Comparison of ENCODE assay signal across 20 mouse cellular contexts in the genomic region with DNA sequence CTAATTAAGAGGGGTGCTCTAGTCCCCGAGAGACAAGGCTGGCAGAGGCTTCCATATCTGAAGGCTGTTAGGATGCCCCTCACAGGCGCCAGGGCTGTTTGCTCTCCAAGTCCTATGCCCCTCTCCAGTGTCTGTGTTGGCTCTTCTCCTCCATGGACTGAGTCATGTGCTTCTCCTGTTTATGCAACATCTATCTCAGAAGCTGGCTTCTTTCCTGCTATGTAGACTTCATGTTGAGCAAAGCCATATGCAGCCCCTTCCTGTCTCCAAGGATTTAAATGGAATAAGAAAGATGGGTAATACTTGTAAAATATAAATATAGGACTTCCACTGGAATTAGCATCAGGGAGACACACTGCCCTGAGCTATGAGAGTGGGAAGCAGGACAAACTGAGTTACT.
DNase-seq lines count a peak whose midpoint lies in the region; ATAC-seq and TF ChIP-seq lines count a peak whose summit lies in the region.
"Had no signal": no experiment of that assay in that cellular context is flagged by ENCODE, and none has a peak within 500 bp of the region (broad histone marks: within the 10 kb centered on the region; RNA-seq: fewer than 3 reads in every experiment).

No protein-coding gene starts in this region.

- H3K9ac ChIP-seq in forebrain, postnatal 0 days: no peak overlapping the region
- no peak overlapping the region for H3K9ac ChIP-seq in forebrain, embryonic 13.5 days
- H3K9ac ChIP-seq in intestine, embryonic 15.5 days: no peak overlapping the region
- H3K9ac ChIP-seq in stomach, embryonic 14.5 days (replicated peaks; ENCODE audit: low read depth, low read length): no peak overlapping the region
- H3K9ac ChIP-seq in hindbrain, embryonic 12.5 days: no peak overlapping the region
- H3K9ac ChIP-seq: embryonic facial prominence, embryonic 12.5 days; embryonic facial prominence, embryonic 15.5 days; hindbrain, embryonic 13.5 days had no signal

- no peak for TF ChIP-seq CTCF in forebrain, postnatal 0 days (IDR thresholded peaks at IDR 0.05; ENCODE audit: low read depth)

- H3K4me3 ChIP-seq in forebrain, postnatal 0 days (ENCODE audit: low read depth, low read length): no peak overlapping the region
- no peak overlapping the region for H3K4me3 ChIP-seq in forebrain, embryonic 13.5 days
- H3K4me3 ChIP-seq in intestine, embryonic 15.5 days (replicated peaks): no peak overlapping the region
- no peak overlapping the region for H3K4me3 ChIP-seq in stomach, embryonic 14.5 days (ENCODE audit: low read depth, low read length)
- no peak overlapping the region for H3K4me3 ChIP-seq in hindbrain, embryonic 12.5 days
- H3K4me3 ChIP-seq: embryonic facial prominence, embryonic 12.5 days; embryonic facial prominence, embryonic 15.5 days; hindbrain, embryonic 13.5 days had no signal

- H3K36me3 ChIP-seq in forebrain, postnatal 0 days (ENCODE audit: insufficient read depth): no peaks in the 10 kb centered on the region
- no peaks in the 10 kb centered on the region for H3K36me3 ChIP-seq in forebrain, embryonic 13.5 days (ENCODE audit: poor library complexity, severe bottlenecking)
- H3K36me3 ChIP-seq in intestine, embryonic 15.5 days: no peaks in the 10 kb centered on the region
- no peaks in the 10 kb centered on the region for H3K36me3 ChIP-seq in stomach, embryonic 14.5 days (ENCODE audit: control insufficient read depth, insufficient read depth, low read length)
- H3K36me3 ChIP-seq in hindbrain, embryonic 12.5 days: no peaks in the 10 kb centered on the region
- H3K36me3 ChIP-seq: embryonic facial prominence, embryonic 12.5 days; embryonic facial prominence, embryonic 15.5 days; hindbrain, embryonic 13.5 days had no signal

- no peak for DNase-seq in forebrain, postnatal 0 days
- DNase-seq: adrenal gland, adult 2 months; adrenal gland, postnatal 14 days; cerebellum, adult 18-20 months; cerebellum, adult 9-10 months; cerebellum, postnatal 25 days; gastrocnemius, postnatal 14 days; heart, adult 11 months; kidney, adult 18-20 months had no signal

- H3K27me3 ChIP-seq in forebrain, postnatal 0 days (ENCODE audit: insufficient read depth, low read length): no peaks in the 10 kb centered on the region
- no peaks in the 10 kb centered on the region; the same call in 1 of the 2 replicates for H3K27me3 ChIP-seq in forebrain, embryonic 13.5 days
- H3K27me3 ChIP-seq in intestine, embryonic 15.5 days (replicated peaks): no peaks in the 10 kb centered on the region
- no peaks in the 10 kb centered on the region for H3K27me3 ChIP-seq in stomach, embryonic 14.5 days (ENCODE audit: control insufficient read depth, insufficient read depth, low read length)
- H3K27me3 ChIP-seq in hindbrain, embryonic 12.5 days: no peaks in the 10 kb centered on the region
- H3K27me3 ChIP-seq: embryonic facial prominence, embryonic 12.5 days; embryonic facial prominence, embryonic 15.5 days; hindbrain, embryonic 13.5 days had no signal

- no peaks in the 10 kb centered on the region for H3K9me3 ChIP-seq in forebrain, postnatal 0 days (ENCODE audit: low read length)
- no peaks in the 10 kb centered on the region for H3K9me3 ChIP-seq in forebrain, embryonic 13.5 days (replicated peaks)
- H3K9me3 ChIP-seq in intestine, embryonic 15.5 days: no peaks in the 10 kb centered on the region
- H3K9me3 ChIP-seq in stomach, embryonic 14.5 days (ENCODE audit: control insufficient read depth, low read depth, low read length): no peaks in the 10 kb centered on the region
- no peaks in the 10 kb centered on the region for H3K9me3 ChIP-seq in hindbrain, embryonic 12.5 days (replicated peaks)
- H3K9me3 ChIP-seq: embryonic facial prominence, embryonic 12.5 days; embryonic facial prominence, embryonic 15.5 days; hindbrain, embryonic 13.5 days had no signal

- H3K4me2 ChIP-seq in forebrain, postnatal 0 days (ENCODE audit: low read depth): no peak overlapping the region
- no peak overlapping the region for H3K4me2 ChIP-seq in forebrain, embryonic 13.5 days
- H3K4me2 ChIP-seq in intestine, embryonic 15.5 days (replicated peaks): no peak overlapping the region
- H3K4me2 ChIP-seq in stomach, embryonic 14.5 days (replicated peaks; ENCODE audit: low read depth, low read length): no peak overlapping the region
- H3K4me2 ChIP-seq in hindbrain, embryonic 12.5 days (replicated peaks): no peak overlapping the region
- H3K4me2 ChIP-seq: embryonic facial prominence, embryonic 12.5 days; embryonic facial prominence, embryonic 15.5 days; heart, embryonic 11.5 days; hindbrain, embryonic 13.5 days had no signal

- 60% methylated on average over 2 of the region's 2 CpGs for WGBS in forebrain, postnatal 0 days
- WGBS in forebrain, embryonic 13.5 days: 87% methylated on average over 2 of the region's 2 CpGs
- 52% methylated on average over 2 of the region's 2 CpGs for WGBS in intestine, embryonic 15.5 days
- WGBS in stomach, embryonic 14.5 days: 47% methylated on average over 2 of the region's 2 CpGs
- 87% methylated on average over 2 of the region's 2 CpGs for WGBS in hindbrain, embryonic 12.5 days

- ATAC-seq in forebrain, postnatal 0 days: peak; percentile 27; the same call in 1 of the 2 replicates
- no peak for ATAC-seq in forebrain, embryonic 13.5 days
- peak; percentile 44 for ATAC-seq in intestine, embryonic 15.5 days
- ATAC-seq in stomach, embryonic 14.5 days (ENCODE audit: insufficient number of reproducible peaks, insufficient read depth, low FRiP score, low read depth): peak; percentile 62; the same call in 1 of the 2 replicates
- no peak for ATAC-seq in megakaryocyte-erythroid progenitor cell, adult 5-6 weeks (replicated peaks; ENCODE audit: low FRiP score, low TSS enrichment, poor library complexity, severe bottlenecking)
- ATAC-seq in hindbrain, embryonic 12.5 days (ENCODE audit: low FRiP score): no peak
- ATAC-seq: CD4-positive, CD25-positive, alpha-beta regulatory T cell, adult 4 months; hindbrain, embryonic 16.5 days had no signal

- H3K27ac ChIP-seq in forebrain, postnatal 0 days (ENCODE audit: low read depth, low read length): no peak overlapping the region
- no peak overlapping the region for H3K27ac ChIP-seq in forebrain, embryonic 13.5 days
- no peak overlapping the region for H3K27ac ChIP-seq in intestine, embryonic 15.5 days
- H3K27ac ChIP-seq in stomach, embryonic 14.5 days (ENCODE audit: low read length): no peak overlapping the region
- H3K27ac ChIP-seq in hindbrain, embryonic 12.5 days: no peak overlapping the region
- H3K27ac ChIP-seq: embryonic facial prominence, embryonic 12.5 days; embryonic facial prominence, embryonic 15.5 days; hindbrain, embryonic 13.5 days had no signal

- H3K4me1 ChIP-seq in forebrain, postnatal 0 days (ENCODE audit: insufficient read depth): 0 out of 2 replicates have a peak, but pooled peaks cover 5% of the 10 kb centered on the region
- 0 out of 2 replicates have a peak, but pooled peaks cover 6% of the 10 kb centered on the region for H3K4me1 ChIP-seq in forebrain, embryonic 13.5 days
- peaks cover 9% of the 10 kb centered on the region for H3K4me1 ChIP-seq in intestine, embryonic 15.5 days (replicated peaks)
- H3K4me1 ChIP-seq in stomach, embryonic 14.5 days (ENCODE audit: control insufficient read depth, insufficient read depth, low read length): 0 out of 2 replicates have a peak, but pooled peaks cover 6% of the 10 kb centered on the region
- peaks cover 2% of the 10 kb centered on the region; the same call in 1 of the 2 replicates for H3K4me1 ChIP-seq in hindbrain, embryonic 12.5 days
- H3K4me1 ChIP-seq: embryonic facial prominence, embryonic 12.5 days; embryonic facial prominence, embryonic 15.5 days; hindbrain, embryonic 13.5 days had no signal

Comparison
In these comparisons a context has a peak if more than half of its experiments do, and no peak if none do; other contexts are left out.
1. ATAC-seq: peak in forebrain, postnatal 0 days (single experiment), intestine, embryonic 15.5 days (single experiment) and stomach, embryonic 14.5 days (single experiment); none in forebrain, embryonic 13.5 days (single experiment), megakaryocyte-erythroid progenitor cell, adult 5-6 weeks (single experiment) and hindbrain, embryonic 12.5 days (single experiment).